Mouse (Mus musculus) embryonic facial prominence, embryonic 10.5 days (tissue): ENCODE results near the gene Hdc. TPM values are rescaled to one million over a fixed set of nuclear protein-coding genes. Genes with fewer than 3 reads are reported as not detected.

ENCODE experiments used
- DNase-seq: peaks from one replicate; pipeline ENCODE4 v3.0.0-alpha.2; 2017; ENCODE audit warnings: low spot score
- H3K27ac ChIP-seq: fragments of 300-500 bp; sonication (generic); replicated peaks from 2 replicates; pipeline ENCODE4 v1.5.1; 2016; ENCODE audit warnings: mild to moderate bottlenecking
- H3K27me3 ChIP-seq: fragments of 300-500 bp; sonication (generic); replicated peaks from 2 replicates; pipeline ENCODE4 v1.6.1; 2016; ENCODE audit warnings: low read depth, mild to moderate bottlenecking; ENCODE audit not compliant: poor library complexity, severe bottlenecking
- H3K36me3 ChIP-seq: fragments of 300-500 bp; sonication (generic); replicated peaks from 2 replicates; pipeline ENCODE4 v1.6.1; 2016; ENCODE audit warnings: mild to moderate bottlenecking, moderate library complexity
- H3K4me1 ChIP-seq: fragments of 300-500 bp; sonication (generic); 2 replicates; pipeline ENCODE4 v1.6.1; 2016
- H3K4me3 ChIP-seq: fragments of 300-500 bp; sonication (generic); 2 replicates; pipeline ENCODE4 v1.5.1; 2016; ENCODE audit warnings: mild to moderate bottlenecking, moderate library complexity
- H3K9me3 ChIP-seq: fragments of 300-500 bp; sonication (generic); 2 replicates; pipeline ENCODE4 v1.6.1; 2016; ENCODE audit warnings: mild to moderate bottlenecking
- WGBS: fragments of 180-500 bp; shearing (Covaris S2); methylation state at CpG from one replicate; pipeline ENCODE4 v1.1.7; 2016; 5-methylcytosine and 5-hydroxymethylcytosine counted together
- polyA plus RNA-seq: library from polyadenylated mRNA; unstranded; fragments of >200 nt; fragmentation: Nextera tagmentation; extraction: Ambion mirVana; gene quantifications from 2 replicates; pipeline ENCODE4 v1.2.1, GENCODE M21; 2016

The Hdc gene
- polyA plus RNA-seq, 1 experiment from 2014 or later = 0.95 TPM

DNA sequence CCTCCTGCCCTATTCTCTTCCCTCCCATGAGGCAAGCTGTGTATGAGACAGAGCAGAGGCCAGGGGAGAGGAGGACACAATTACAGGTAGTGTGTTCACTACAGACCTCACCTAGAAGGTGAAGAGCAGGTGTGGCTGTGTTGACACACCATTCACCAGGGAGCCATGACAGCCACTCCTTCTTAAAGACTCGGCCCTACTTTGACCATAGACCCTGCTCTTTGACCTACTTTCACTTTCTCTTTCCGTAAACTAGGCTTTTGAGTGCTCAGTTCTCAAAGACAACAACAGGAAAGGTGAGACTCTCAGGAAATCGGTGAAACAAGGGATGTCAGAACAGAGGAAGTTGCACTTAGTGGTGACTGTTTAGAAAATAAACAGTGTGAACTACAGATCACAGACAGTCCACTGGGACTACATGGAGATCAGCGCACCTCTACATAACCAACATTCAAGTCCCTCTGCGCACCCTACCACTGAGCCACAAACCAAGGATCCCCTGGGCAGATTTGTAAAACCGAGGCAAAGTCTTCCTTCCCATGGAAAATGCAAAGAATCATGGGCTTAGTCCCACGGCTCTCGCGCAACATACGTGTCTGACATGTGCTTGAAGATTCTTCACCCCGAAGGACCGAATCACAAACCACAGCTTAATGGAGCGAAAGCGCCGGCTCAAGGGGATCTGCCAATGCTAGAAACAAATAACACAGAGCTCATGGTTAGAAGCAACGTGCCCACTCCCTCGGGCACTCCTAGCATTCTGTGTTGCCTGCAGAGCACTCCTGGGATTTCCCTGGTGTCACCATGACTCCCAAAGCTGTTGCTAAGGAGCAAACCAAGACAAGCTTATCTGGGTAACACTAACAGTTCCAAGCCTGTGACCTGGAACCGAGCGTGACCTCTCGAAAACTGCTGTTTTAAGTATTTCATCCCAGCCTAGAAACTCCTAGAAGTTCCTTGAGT, 21.5 kb downstream of the Hdc start:
- Histone ChIP-seq H3K36me3 (no peaks in the 10 kb centered on the region), H3K4me1 (peaks cover 5% of the 10 kb centered on the region; the same call in 1 of the 2 replicates), H3K4me3 (no peak overlapping the region), H3K9me3 (no peaks in the 10 kb centered on the region), H3K27me3 (peaks cover 7% of the 10 kb centered on the region), H3K27ac (no peak overlapping the region)
- no peak for DNase-seq
- 86% methylated on average over 20 of the region's 20 CpGs for WGBS

GRCm38 (mm10) chr2:126596347-126597072, 22.6 kb downstream of the Hdc start:
- Histone ChIP-seq H3K4me1 (peaks cover 5% of the 10 kb centered on the region; the same call in 1 of the 2 replicates), H3K27ac (no peak overlapping the region)
- 91% methylated on average over 7 of the region's 7 CpGs for WGBS

DNA sequence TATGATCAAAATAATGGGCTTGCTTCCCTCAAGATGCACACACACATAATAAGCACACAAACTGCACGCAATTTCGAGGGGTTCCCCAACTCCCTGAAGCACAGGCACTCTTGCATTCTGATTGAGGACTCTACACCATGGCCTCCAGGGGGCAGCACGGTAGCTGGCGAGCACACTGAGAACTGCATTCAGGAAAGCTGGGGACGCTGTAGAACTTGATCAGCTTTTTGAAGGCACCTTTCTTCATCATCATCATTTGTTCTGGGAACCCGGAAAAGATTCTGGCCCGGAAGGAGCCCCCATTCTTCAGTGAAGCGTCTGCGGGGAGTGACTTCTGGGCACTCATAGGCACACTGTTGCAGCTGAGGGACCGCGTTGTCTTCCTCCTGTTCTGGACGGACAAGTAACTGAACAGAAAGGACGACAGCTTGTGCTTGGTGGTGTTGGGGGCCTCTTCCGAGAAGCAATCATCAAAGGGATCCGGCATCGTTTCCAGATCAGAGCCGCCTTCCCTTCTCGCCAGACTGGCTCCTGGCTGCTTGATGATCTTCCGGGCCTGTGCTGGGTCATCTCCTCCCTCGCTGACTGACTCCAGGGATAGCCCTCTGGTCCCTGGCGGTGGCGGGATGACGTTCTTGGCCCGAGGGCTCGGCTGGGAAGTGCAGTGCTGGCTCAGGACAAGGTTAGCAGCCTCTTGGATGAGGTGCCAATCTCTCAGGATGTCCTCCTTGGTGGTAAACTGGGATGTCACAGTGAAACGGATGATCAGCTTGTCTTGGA, 25.1 kb downstream of the Hdc start:
- Histone ChIP-seq H3K36me3 (no peaks in the 10 kb centered on the region), H3K27me3 (peaks cover 7% of the 10 kb centered on the region; the same call in 1 of the 2 replicates), H3K27ac (peak overlapping the region; percentile 48; the same call in 1 of the 2 replicates), H3K4me1 (no peaks in the 10 kb centered on the region), H3K9me3 (no peaks in the 10 kb centered on the region), H3K4me3 (peak overlapping the region; percentile 48)
- 29% methylated on average over 26 of the region's 26 CpGs for WGBS
- peak; percentile 82 for DNase-seq

More at GRCm38 (mm10) chr2:126596347-126597072, 22.6 kb downstream of the Hdc start:
- Histone ChIP-seq H3K36me3 (no peaks in the 10 kb centered on the region), H3K4me3 (no peak overlapping the region), H3K27me3 (peaks cover 7% of the 10 kb centered on the region), H3K9me3 (no peaks in the 10 kb centered on the region)
- DNase-seq = no peak

- Histone ChIP-seq H3K4me3 (no peak overlapping the region), H3K36me3 (no peaks in the 10 kb centered on the region), H3K27ac (no peak overlapping the region), H3K4me1 (no peaks in the 10 kb centered on the region), H3K9me3 (no peaks in the 10 kb centered on the region), H3K27me3 (peaks cover 7% of the 10 kb centered on the region; the same call in 1 of the 2 replicates)
- no peak for DNase-seq
- WGBS = 89% methylated on average over 4 of the region's 4 CpGs
Measured at GRCm38 (mm10) chr2:126591304-126591703, 27.8 kb downstream of the Hdc start.

DNA sequence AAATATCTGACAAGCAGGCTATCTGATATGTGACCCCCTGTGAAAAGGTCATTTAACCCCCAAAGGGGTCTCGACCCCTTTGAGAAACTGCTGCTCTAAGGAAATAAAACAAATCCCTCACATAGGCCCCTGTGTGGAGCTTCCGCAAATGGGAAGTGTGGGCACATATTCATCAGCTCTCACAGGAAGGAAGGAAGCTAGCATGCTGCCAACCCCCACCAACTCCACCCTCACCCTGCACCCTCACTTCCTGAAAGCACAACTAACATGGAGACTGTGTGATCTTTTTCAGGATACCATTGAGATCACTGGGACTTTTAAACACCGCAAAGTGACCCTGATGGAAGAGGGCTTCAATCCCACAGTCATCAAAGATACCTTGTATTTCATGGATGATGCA, 31.6 kb downstream of the Hdc start:
- Histone ChIP-seq H3K36me3 (no peaks in the 10 kb centered on the region), H3K4me3 (no peak overlapping the region), H3K4me1 (peaks cover 3% of the 10 kb centered on the region; the same call in 1 of the 2 replicates), H3K27me3 (no peaks in the 10 kb centered on the region), H3K9me3 (no peaks in the 10 kb centered on the region), H3K27ac (no peak overlapping the region)
- DNase-seq = no peak
- WGBS = 83% methylated on average over 3 of the region's 3 CpGs

- H3K36me3 ChIP-seq = no peaks in the 10 kb centered on the region
- DNase-seq = no peak
- no peaks in the 10 kb centered on the region for H3K27me3 ChIP-seq
- no peak overlapping the region for H3K4me3 ChIP-seq
- WGBS = 83% methylated on average over 8 of the region's 8 CpGs
- no peaks in the 10 kb centered on the region for H3K9me3 ChIP-seq
- peaks cover 3% of the 10 kb centered on the region; the same call in 1 of the 2 replicates for H3K4me1 ChIP-seq
- no peak overlapping the region for H3K27ac ChIP-seq
Measured at GRCm38 (mm10) chr2:126584621-126585369, 34.3 kb downstream of the Hdc start.

DNA sequence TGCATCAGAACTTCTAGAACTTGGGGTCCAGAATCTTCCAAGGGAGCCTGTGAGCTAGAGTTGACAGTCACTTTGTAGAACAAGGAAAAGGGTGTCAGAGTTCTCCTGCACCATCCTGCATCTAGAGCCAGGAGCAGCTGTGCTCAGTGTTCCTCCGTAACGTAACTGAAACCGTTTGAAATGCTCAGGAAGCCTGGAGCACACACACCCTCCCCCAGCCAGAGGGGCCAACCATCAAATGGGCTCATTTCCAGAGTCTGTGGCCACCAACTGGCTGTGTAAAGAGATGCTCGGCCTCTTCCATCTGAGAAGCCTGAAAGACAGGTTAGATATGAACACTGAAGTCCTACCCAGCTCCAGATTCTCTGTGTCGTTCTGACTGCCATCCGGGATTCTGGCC, 35.1 kb downstream of the Hdc start:
- Histone ChIP-seq H3K9me3 (no peaks in the 10 kb centered on the region), H3K27me3 (no peaks in the 10 kb centered on the region), H3K4me1 (peaks cover 3% of the 10 kb centered on the region; the same call in 1 of the 2 replicates), H3K4me3 (no peak overlapping the region), H3K27ac (no peak overlapping the region), H3K36me3 (no peaks in the 10 kb centered on the region)
- no peak for DNase-seq
- WGBS = 74% methylated on average over 6 of the region's 6 CpGs

GRCm38 (mm10) chr2:126579282-126579681, 39.8 kb downstream of the Hdc start:
- Histone ChIP-seq H3K9me3 (no peaks in the 10 kb centered on the region), H3K27me3 (no peaks in the 10 kb centered on the region), H3K4me1 (peaks cover 3% of the 10 kb centered on the region; the same call in 1 of the 2 replicates), H3K36me3 (no peaks in the 10 kb centered on the region), H3K4me3 (no peak overlapping the region), H3K27ac (no peak overlapping the region)
- 90% methylated on average over 1 of the region's 1 CpGs for WGBS
- DNase-seq = no peak

DNA sequence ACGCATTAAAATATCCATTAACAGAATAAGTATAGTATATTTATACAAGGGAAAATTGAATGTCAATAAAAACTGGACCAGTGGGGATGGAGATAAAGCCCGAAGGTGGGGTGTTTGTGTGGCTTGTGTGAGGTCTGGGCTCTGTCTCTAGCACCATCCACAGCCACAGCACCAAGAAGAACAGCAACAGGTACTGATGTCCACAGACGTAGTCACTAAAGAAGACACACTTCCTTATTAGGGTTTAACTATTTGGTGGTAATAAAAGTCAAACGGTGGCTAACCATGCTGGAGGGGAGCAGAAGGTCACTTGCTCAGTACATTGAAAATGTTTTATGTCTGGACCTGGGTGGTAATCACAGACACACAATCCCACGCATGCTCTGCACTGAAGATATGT, 41.7 kb downstream of the Hdc start:
- Histone ChIP-seq H3K27me3 (no peaks in the 10 kb centered on the region), H3K4me1 (no peaks in the 10 kb centered on the region), H3K27ac (no peak overlapping the region), H3K36me3 (no peaks in the 10 kb centered on the region), H3K4me3 (no peak overlapping the region), H3K9me3 (no peaks in the 10 kb centered on the region)
- 90% methylated on average over 5 of the region's 5 CpGs for WGBS
- no peak for DNase-seq

- Histone ChIP-seq H3K9me3 (peaks cover 4% of the 10 kb centered on the region; the same call in 1 of the 2 replicates), H3K27ac (no peak overlapping the region), H3K4me3 (no peak overlapping the region), H3K27me3 (no peaks in the 10 kb centered on the region), H3K4me1 (no peaks in the 10 kb centered on the region), H3K36me3 (no peaks in the 10 kb centered on the region)
- 82% methylated on average over 11 of the region's 11 CpGs for WGBS
- DNase-seq = no peak
Measured at GRCm38 (mm10) chr2:126575391-126576176, 43.5 kb downstream of the Hdc start.

DNA sequence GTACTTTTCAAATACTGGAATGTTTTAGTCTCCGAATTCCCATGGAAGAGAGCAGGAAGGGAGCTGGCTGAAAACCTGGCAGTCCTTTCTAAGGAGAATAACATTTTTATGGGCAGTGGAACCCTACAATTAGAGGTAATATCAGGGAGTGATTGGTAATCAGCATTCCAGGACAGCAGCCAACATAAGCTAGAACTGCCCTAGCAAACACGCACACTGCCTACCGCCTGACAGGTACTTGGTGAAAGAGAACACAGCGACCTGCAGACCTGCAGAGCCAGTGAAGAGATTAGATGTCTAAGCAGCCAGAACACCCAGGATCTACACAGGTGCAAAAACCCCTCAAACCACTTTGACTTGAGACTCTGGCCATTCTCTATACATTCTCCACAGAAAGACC, 46.4 kb downstream of the Hdc start:
- 83% methylated on average over 4 of the region's 4 CpGs for WGBS
- Histone ChIP-seq H3K27me3 (no peaks in the 10 kb centered on the region), H3K4me3 (no peak overlapping the region), H3K9me3 (peaks cover 8% of the 10 kb centered on the region; the same call in 1 of the 2 replicates), H3K27ac (no peak overlapping the region), H3K36me3 (no peaks in the 10 kb centered on the region), H3K4me1 (no peaks in the 10 kb centered on the region)
- DNase-seq = no peak
